Mouse (Mus musculus) splenic B cell, adult 2 months (primary cell): ENCODE data around the gene Zfpm1.
A peak's percentile ranks its signal among the peaks of the same experiment; 100 is the strongest.

Source experiments
- DNase-seq: peaks from one replicate; pipeline ENCODE4 v3.0.0-alpha.2; 2011; ENCODE audit warnings: low read depth, low spot score
- H3K27me3 ChIP-seq: 2 replicates; pipeline ENCODE4 v1.6.1; 2012; ENCODE audit warnings: mild to moderate bottlenecking, low read length, moderate library complexity, mixed read lengths; ENCODE audit not compliant: control insufficient read depth, poor library complexity, insufficient read depth, severe bottlenecking
- H3K36me3 ChIP-seq: 2 replicates; pipeline ENCODE4 v1.6.1; 2012; ENCODE audit warnings: mild to moderate bottlenecking, low read length, moderate library complexity, mixed read lengths; ENCODE audit not compliant: control insufficient read depth, poor library complexity, insufficient read depth, severe bottlenecking

Gene Zfpm1

DNA sequence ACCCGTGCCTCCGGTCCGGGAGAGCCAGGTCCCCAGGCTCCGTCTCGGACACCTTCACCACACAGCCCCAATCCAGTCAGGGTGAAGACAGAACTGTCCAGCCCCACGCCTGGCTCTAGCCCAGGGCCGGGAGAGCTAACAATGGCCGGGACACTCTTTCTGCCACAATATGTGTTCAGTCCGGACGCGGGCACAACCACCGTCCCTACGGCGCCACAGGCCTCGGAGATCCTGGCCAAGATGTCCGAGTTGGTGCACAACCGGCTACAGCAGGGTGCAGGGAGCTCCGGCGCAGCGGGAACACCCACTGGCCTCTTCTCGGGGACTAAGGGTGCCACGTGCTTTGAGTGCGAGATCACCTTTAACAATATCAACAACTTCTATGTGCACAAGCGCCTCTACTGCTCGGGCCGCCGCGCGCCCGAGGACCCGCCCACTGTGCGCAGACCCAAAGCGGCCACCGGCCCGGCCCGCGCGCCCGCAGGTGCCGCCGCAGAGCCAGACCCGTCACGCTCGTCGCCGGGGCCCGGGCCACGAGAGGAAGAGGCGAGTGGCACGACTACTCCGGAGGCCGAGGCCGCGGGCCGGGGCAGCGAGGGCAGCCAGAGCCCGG, 53.8 kb downstream of the Zfpm1 start:
- DNase-seq = no peak
- Histone ChIP-seq H3K36me3 (peaks cover 8% of the 10 kb centered on the region), H3K27me3 (no peaks in the 10 kb centered on the region)

DNA sequence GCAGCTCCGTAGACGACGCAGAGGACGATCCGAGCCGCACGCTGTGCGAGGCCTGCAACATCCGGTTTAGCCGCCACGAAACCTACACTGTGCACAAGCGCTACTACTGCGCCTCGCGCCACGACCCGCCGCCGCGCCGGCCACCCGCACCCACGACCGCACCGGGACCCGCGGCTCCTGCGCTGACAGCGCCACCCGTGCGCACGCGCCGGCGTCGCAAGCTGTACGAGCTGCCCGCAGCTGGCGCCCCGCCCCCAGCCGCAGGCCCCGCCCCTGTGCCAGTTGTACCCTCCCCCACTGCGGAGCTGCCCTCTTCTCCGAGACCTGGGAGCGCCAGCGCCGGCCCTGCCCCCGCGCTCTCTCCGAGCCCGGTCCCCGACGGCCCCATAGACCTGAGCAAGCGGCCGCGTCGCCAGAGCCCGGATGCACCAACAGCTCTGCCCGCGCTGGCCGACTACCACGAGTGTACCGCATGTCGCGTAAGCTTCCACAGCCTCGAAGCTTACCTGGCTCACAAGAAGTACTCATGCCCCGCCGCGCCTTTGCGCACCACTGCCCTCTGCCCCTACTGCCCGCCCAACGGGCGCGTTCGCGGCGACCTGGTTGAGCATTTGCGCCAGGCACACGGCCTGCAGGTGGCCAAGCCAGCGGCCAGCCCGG, 54.4 kb downstream of the Zfpm1 start:
- Histone ChIP-seq H3K36me3 (peaks cover 8% of the 10 kb centered on the region), H3K27me3 (no peaks in the 10 kb centered on the region)
- DNase-seq = no peak

DNA sequence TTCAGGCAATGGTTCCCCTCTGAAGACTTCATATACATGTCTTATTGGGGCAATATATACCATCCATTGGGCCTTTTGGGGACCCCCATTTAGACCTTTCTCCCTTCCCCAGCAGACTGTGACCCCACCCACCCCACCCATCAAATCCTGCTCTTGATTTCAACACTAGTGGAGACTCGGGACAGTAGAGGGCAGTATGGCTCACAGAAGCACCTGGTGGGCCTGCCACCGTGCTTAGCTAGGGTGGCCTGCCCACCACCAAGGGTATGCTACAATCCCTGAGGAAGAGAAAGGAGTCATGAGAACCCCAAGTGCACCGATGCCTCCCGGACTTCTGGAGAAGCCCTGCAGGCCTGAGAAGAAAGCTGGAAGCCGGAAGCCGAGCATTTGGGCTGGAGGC, 56.9 kb downstream of the Zfpm1 start:
- DNase-seq = no peak
- H3K36me3 ChIP-seq = peaks cover 8% of the 10 kb centered on the region
- no peaks in the 10 kb centered on the region for H3K27me3 ChIP-seq

DNA sequence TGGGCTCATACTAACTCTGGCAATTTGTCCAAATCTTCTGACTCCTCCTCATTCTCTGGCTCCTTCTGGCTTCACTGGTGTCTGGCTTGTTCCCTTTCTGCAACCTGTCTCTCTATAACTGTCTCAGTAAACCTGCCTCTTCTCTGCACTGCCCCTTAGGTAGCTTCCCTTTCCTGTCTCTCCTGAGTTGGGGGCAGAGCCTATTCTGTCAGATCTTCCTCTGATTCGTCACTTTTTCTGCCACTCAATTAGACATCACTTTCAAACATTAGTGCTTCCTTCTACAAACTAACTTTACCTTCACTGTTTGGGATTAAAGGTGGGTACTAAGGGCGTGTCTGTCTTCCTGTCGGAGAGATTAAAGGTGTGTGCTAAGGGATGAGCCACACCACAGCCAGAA, 58.8 kb downstream of the Zfpm1 start:
- H3K27me3 ChIP-seq = no peaks in the 10 kb centered on the region
- H3K36me3 ChIP-seq = peaks cover 5% of the 10 kb centered on the region
- DNase-seq = peak; percentile 45

- DNase-seq = no peak
- H3K36me3 ChIP-seq = no peaks in the 10 kb centered on the region; the same call in 1 of the 2 replicates
- H3K27me3 ChIP-seq = no peaks in the 10 kb centered on the region
Observed at GRCm38 (mm10) chr8:122341790-122342189, 59.8 kb downstream of the Zfpm1 start.

DNA sequence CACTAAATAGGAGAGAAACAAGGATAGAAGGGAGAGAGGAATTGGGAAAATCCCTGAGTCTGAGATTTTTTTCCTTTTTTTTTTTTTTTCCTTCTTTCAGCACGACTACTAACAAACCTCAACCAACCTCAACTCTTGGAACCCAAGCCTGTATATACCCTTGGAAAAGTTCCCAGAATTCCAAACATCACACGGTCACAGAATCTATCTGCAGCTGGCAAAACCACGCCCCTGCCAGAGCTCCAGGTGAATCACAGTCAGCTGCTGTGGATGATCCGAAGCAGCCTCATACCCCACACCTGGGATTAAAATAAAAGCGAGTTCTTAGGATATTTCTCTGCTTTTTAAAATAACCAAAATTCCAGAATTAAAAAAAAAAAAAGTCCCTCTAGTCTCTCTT, 60.4 kb downstream of the Zfpm1 start:
- Histone ChIP-seq H3K27me3 (no peaks in the 10 kb centered on the region), H3K36me3 (no peaks in the 10 kb centered on the region)
- no peak for DNase-seq

DNA sequence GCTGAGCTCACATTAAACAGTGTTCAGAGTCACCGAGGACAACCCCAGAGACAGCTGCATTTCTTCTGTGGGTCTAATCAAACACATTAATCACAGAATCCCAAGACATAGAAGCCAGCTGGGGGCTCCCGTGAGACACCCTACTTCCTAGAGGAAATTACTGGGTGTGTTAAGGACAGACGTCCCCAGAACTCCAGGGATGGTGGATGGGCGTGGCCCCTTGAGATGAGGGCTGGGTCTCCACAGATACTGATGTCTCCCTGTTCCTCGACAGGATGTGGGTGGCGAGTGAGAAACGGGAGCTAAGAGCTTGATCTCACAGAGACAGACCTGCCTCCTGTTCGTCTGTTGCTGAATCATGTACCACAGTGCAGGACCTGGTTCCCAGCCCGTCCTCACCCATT, 60.9 kb downstream of the Zfpm1 start:
- H3K36me3 ChIP-seq = no peaks in the 10 kb centered on the region
- DNase-seq = no peak
- H3K27me3 ChIP-seq = no peaks in the 10 kb centered on the region

DNA sequence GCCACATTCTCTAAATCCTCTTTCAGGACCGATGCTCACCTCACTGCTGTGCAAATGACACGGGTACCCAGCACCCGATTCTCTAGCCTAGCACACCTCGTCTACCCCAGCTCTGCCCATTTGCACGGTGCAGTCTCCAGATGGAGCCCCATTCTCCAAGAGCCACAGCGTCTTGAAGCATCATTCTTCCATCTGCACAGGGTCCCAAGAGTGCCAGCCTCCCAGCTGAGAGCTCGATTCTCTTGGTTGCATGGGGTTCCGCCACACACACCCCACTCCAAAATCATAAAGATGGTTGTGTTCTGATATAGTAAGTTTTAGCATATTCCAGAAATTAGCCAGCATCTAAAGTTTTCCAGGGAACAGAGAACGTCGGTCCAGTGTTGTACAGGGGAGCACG, 61.4 kb downstream of the Zfpm1 start:
- Histone ChIP-seq H3K36me3 (no peaks in the 10 kb centered on the region), H3K27me3 (no peaks in the 10 kb centered on the region)
- DNase-seq = no peak

GRCm38 (mm10) chr8:122343758-122344157, 61.8 kb downstream of the Zfpm1 start:
- no peaks in the 10 kb centered on the region for H3K27me3 ChIP-seq
- no peaks in the 10 kb centered on the region for H3K36me3 ChIP-seq
- DNase-seq = peak; percentile 58

DNA sequence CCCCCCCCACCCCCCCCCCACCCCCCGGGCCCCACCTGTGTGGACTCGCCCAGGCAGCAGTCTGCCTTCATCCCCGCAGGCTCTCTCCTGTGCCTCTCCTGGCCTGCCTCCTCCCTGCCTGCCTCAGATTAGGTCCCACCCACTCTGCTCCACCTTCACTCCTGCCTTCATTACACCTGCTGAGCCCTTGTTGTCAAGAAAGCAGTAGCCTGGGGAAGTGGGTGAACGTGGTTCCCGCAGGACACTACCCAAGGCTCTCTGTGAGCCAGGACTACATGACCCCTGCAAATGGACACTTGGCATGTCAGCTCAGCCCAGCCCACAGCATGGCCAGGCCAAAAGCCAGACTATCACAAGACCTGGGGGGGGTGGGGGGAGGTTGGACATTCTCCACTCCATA, 62.3 kb downstream of the Zfpm1 start:
- peak; percentile 17 for DNase-seq
- H3K36me3 ChIP-seq = no peaks in the 10 kb centered on the region

DNA sequence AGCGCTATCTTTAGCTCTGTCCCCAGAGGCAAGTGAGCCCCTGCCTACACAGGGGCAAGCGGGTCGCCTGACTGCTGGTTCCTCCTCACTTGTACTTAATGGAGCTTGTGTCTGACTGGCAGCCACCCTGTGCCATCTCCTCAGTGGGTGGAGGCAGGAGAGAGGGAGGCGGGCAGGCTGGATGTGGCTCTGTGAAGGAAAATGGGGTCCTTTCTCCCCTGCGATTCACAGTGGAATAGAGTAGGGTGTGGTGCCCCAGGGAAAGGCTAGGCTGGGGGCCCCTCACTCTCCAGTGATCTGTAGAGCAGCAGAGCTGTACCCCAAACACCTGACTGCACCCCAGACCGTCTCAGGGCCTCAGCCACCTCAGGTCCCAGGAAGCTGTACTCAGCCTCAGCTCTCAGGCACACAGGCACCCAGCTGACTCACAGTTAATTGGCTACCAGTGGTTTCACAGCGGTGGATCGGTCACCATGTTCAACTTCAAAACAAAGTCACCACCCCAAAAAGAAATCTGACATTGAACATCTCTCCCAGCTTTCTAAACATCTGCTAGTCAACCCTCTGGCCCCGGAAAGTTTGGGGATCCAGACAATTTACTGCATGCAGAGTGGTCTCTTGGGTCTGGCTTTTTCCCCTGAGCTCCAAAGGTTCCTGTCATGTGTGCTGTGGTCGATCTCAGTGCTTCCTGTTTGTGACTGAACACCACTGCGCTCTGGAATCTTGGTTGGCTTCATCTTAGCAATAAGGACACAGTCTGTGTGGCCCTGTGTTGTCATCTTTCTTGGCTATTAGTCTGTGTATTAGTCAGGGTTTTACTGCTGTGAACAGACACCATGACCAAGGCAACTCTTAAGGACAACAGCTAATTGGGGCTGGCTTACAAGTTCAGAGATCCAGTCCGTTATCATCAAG, 63.5 kb downstream of the Zfpm1 start:
- DNase-seq = peak; percentile 33
- no peaks in the 10 kb centered on the region for H3K27me3 ChIP-seq

More for the DNA sequence above, 62.3 kb downstream of the Zfpm1 start:
- no peaks in the 10 kb centered on the region for H3K27me3 ChIP-seq

DNA sequence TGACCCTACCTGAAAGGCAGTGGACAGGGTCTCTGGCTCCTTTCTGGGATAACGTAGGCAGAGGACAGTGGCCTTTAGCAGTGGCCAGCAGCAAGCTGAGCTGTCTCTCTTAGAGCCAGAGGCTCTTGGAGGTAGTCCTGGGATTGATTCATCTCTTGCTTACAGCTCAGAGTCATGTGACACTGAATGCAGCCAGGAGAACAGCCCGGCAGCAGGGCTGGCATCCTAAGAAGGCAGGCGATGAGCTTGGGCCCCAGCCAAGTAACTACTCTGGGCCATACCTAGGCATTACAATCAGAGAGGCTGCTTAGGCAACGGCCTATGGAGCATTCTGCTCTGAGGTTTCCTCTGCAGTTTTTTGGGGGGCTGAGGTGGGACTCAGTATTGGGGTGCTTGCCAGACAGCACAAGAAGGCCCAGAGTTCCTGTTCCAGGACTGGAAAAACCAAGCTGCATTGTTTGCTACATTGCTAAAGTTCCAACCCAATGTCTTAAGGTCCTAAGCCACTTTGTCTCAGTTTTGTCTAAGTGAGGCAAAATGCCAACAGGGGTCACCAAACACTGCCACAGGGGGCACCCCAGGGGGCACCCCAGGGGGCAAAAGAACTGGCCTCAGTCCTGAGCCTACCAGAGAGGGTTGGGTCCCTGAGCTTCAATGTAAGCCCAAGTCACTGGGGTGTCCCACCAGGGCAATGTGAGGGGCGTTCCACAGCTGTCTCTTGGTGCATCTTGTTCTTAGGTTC, 66.0 kb downstream of the Zfpm1 start:
- Histone ChIP-seq H3K27me3 (no peaks in the 10 kb centered on the region), H3K36me3 (no peaks in the 10 kb centered on the region)
- DNase-seq = no peak

More for the DNA sequence above, 63.5 kb downstream of the Zfpm1 start:
- no peaks in the 10 kb centered on the region for H3K36me3 ChIP-seq

DNA sequence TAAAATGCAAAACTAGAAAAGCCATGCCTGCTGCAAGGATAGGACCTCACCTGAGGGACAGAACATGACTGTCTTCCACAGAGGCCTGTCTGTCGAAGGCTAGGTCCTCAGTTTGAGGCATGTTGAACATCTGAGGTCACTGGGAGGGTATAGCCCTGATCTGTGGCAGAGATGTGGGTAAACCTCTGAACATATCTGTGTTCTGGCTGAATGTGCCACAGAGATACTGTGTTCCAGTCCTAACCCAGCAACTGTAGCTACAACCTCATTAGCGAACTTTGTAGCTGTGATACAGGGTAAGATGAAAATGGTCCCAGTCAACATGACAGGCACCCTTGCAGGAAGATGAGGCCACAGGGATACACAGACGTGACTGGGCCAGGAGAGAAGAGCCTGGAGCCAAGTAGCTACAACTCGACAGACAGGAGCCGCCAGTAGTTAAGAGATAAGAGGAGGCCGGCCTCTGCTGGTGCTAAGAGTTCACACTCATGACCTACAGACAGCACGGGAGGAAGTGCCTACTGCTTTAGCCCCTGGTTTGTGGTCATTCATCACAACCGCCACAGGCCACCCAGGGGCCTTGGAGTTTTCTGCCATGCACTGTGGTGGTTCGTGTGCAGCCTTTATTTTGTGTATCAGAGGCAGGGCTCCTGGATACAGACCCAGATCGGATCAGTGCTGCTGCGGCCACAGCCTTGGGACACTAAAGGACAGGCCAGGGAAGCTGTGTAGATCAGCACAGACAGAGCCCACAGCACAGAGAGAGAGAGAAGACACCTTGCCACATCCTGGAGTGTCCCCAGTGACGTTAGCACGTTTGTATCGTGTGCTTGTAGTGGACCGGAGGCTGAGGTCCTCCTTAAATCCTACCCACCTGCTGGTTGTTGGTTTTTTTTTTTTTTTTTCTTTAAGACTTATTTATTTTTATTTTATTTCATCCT, 67.7 kb downstream of the Zfpm1 start:
- no peaks in the 10 kb centered on the region for H3K36me3 ChIP-seq
- no peak for DNase-seq
- no peaks in the 10 kb centered on the region for H3K27me3 ChIP-seq
